Mouse (Mus musculus): ENCODE results near the gene Zswim3. TPM values are rescaled to one million over a fixed set of nuclear protein-coding genes. Genes with fewer than 3 reads are reported as not detected.
A peak's percentile ranks its signal among the peaks of the same experiment; 100 is the strongest.

Zswim3 gene
- polyA plus RNA-seq, 1 experiment, result 2.6 TPM

- Histone ChIP-seq H3K27me3 (ENCODE audit: control insufficient read depth, insufficient read depth, low read length) (no peaks in the 10 kb centered on the region), H3K36me3 (ENCODE audit: control insufficient read depth, insufficient read depth, low read length) (peaks cover 46% of the 10 kb centered on the region), H3K4me1 (ENCODE audit: control insufficient read depth, insufficient read depth, insufficient read length, low read length) (peaks cover 3% of the 10 kb centered on the region; the same call in 1 of the 2 replicates), H3K27ac (ENCODE audit: insufficient read depth, low read depth, low read length) (no peak overlapping the region), H3K4me3 (ENCODE audit: low read depth, low read length) (no peak overlapping the region)
- 91% methylated on average over 3 of the region's 3 CpGs for WGBS
- no peak for TF ChIP-seq POLR2A (IDR thresholded peaks at IDR 0.05; ENCODE audit: low read depth, low read length)
- TF ChIP-seq CTCF (IDR thresholded peaks at IDR 0.05; ENCODE audit: extremely low read depth, insufficient read length, insufficient replicate concordance, low read depth, low read length), result no peak
Observed at GRCm38 (mm10) chr2:164765841-164766240, 39.1 kb upstream of the Zswim3 start.

- peaks cover 34% of the 10 kb centered on the region for H3K36me3 ChIP-seq (ENCODE audit: control insufficient read depth, insufficient read depth, low read length)
- H3K27me3 ChIP-seq (ENCODE audit: control insufficient read depth, insufficient read depth, low read length), result no peaks in the 10 kb centered on the region
- peaks cover 6% of the 10 kb centered on the region; the same call in 1 of the 2 replicates for H3K4me1 ChIP-seq (ENCODE audit: control insufficient read depth, insufficient read depth, insufficient read length, low read length)
- H3K27ac ChIP-seq (ENCODE audit: insufficient read depth, low read depth, low read length), result no peak overlapping the region
- TF ChIP-seq POLR2A (IDR thresholded peaks at IDR 0.05; ENCODE audit: low read depth, low read length) (no peak), CTCF (IDR thresholded peaks at IDR 0.05; ENCODE audit: extremely low read depth, insufficient read length, insufficient replicate concordance, low read depth, low read length) (no peak)
- no peak overlapping the region for H3K4me3 ChIP-seq (ENCODE audit: low read depth, low read length)
- WGBS, result 89% methylated on average over 15 of the region's 15 CpGs
Observed at GRCm38 (mm10) chr2:164767812-164768540, 36.9 kb upstream of the Zswim3 start.

- H3K4me1 ChIP-seq (ENCODE audit: control insufficient read depth, insufficient read depth, insufficient read length, low read length), result peaks cover 12% of the 10 kb centered on the region; the same call in 1 of the 2 replicates
- H3K36me3 ChIP-seq (ENCODE audit: control insufficient read depth, insufficient read depth, low read length), result peaks cover 28% of the 10 kb centered on the region
- peak within 1 kb of the TSS; percentile 18 for H3K27ac ChIP-seq (ENCODE audit: insufficient read depth, low read depth, low read length)
- peak within 1 kb of the TSS; percentile 81 for H3K4me3 ChIP-seq (ENCODE audit: low read depth, low read length)
- no peaks in the 10 kb centered on the region for H3K27me3 ChIP-seq (ENCODE audit: control insufficient read depth, insufficient read depth, low read length)
- WGBS, result 1% methylated on average over 53 of the region's 53 CpGs
- no peak; the same call in 1 of the 2 replicates for TF ChIP-seq CTCF (IDR thresholded peaks at IDR 0.05; ENCODE audit: extremely low read depth, insufficient read length, insufficient replicate concordance, low read depth, low read length)
- TF ChIP-seq POLR2A (IDR thresholded peaks at IDR 0.05; ENCODE audit: low read depth, low read length), result peak; percentile 31; the same call in 1 of the 2 replicates
Observed at GRCm38 (mm10) chr2:164769258-164770037, 35.5 kb upstream of the Zswim3 start, which contains the start of gene Ube2c. TSS of gene Ube2c (plus strand) at chr2:164769898.

- Histone ChIP-seq H3K27me3 (ENCODE audit: control insufficient read depth, insufficient read depth, low read length) (no peaks in the 10 kb centered on the region), H3K36me3 (ENCODE audit: control insufficient read depth, insufficient read depth, low read length) (peaks cover 22% of the 10 kb centered on the region), H3K27ac (ENCODE audit: insufficient read depth, low read depth, low read length) (peak overlapping the region; percentile 3; the same call in 1 of the 2 replicates), H3K4me1 (ENCODE audit: control insufficient read depth, insufficient read depth, insufficient read length, low read length) (peaks cover 12% of the 10 kb centered on the region; the same call in 1 of the 2 replicates), H3K4me3 (ENCODE audit: low read depth, low read length) (peak overlapping the region; percentile 81)
- WGBS, result under 1% methylated on average over 15 of the region's 15 CpGs
- TF ChIP-seq CTCF (IDR thresholded peaks at IDR 0.05; ENCODE audit: extremely low read depth, insufficient read length, insufficient replicate concordance, low read depth, low read length), result no peak
- TF ChIP-seq POLR2A (IDR thresholded peaks at IDR 0.05; ENCODE audit: low read depth, low read length), result no peak
Observed at GRCm38 (mm10) chr2:164770279-164770678, 34.6 kb upstream of the Zswim3 start.

- Histone ChIP-seq H3K27me3 (ENCODE audit: control insufficient read depth, insufficient read depth, low read length) (no peaks in the 10 kb centered on the region), H3K4me3 (ENCODE audit: low read depth, low read length) (peak overlapping the region; percentile 14; the same call in 1 of the 2 replicates), H3K36me3 (ENCODE audit: control insufficient read depth, insufficient read depth, low read length) (peaks cover 15% of the 10 kb centered on the region), H3K4me1 (ENCODE audit: control insufficient read depth, insufficient read depth, insufficient read length, low read length) (peaks cover 12% of the 10 kb centered on the region; the same call in 1 of the 2 replicates), H3K27ac (ENCODE audit: insufficient read depth, low read depth, low read length) (no peak overlapping the region)
- TF ChIP-seq CTCF (IDR thresholded peaks at IDR 0.05; ENCODE audit: extremely low read depth, insufficient read length, insufficient replicate concordance, low read depth, low read length), result no peak
- no peak for TF ChIP-seq POLR2A (IDR thresholded peaks at IDR 0.05; ENCODE audit: low read depth, low read length)
- WGBS, result 28% methylated on average over 8 of the region's 8 CpGs
Observed at GRCm38 (mm10) chr2:164771123-164771522, 33.8 kb upstream of the Zswim3 start.

- H3K4me3 ChIP-seq (ENCODE audit: low read depth, low read length), result no peak overlapping the region
- H3K36me3 ChIP-seq (ENCODE audit: control insufficient read depth, insufficient read depth, low read length), result peaks cover 4% of the 10 kb centered on the region; the same call in 1 of the 2 replicates
- 61% methylated on average over 14 of the region's 14 CpGs for WGBS
- peaks cover 12% of the 10 kb centered on the region; the same call in 1 of the 2 replicates for H3K4me1 ChIP-seq (ENCODE audit: control insufficient read depth, insufficient read depth, insufficient read length, low read length)
- TF ChIP-seq CTCF (IDR thresholded peaks at IDR 0.05; ENCODE audit: extremely low read depth, insufficient read length, insufficient replicate concordance, low read depth, low read length) (no peak), POLR2A (IDR thresholded peaks at IDR 0.05; ENCODE audit: low read depth, low read length) (no peak)
- H3K27me3 ChIP-seq (ENCODE audit: control insufficient read depth, insufficient read depth, low read length), result no peaks in the 10 kb centered on the region
- peak overlapping the region; percentile 14 for H3K27ac ChIP-seq (ENCODE audit: insufficient read depth, low read depth, low read length)
Observed at GRCm38 (mm10) chr2:164773229-164773988, 31.5 kb upstream of the Zswim3 start.

Data from small intestine, adult 2 months (tissue).